Mouse (Mus musculus) MEL (cell line): ENCODE measurements around the gene Gstp3. TPM values are rescaled to one million over a fixed set of nuclear protein-coding genes. Genes with fewer than 3 reads are reported as not detected.

Experiments
- DNase-seq: peaks from one replicate; pipeline ENCODE4 v3.0.0; 2011; ENCODE audit warnings: low read depth, low spot score
- H3K27ac ChIP-seq: 2 replicates; pipeline ENCODE4 v1.5.1; 2012; ENCODE audit warnings: low read depth, mild to moderate bottlenecking, control low read depth, low read length, moderate library complexity; ENCODE audit not compliant: control insufficient read depth
- H3K27me3 ChIP-seq, 2 experiments: fragments of 150-350 bp in 1 of 2; sonication (generic) in 1 of 2; 2 replicates each; pipeline ENCODE4 v1.6.1; 2012; ENCODE audit warnings: low read length in 2 of 2, mild to moderate bottlenecking in 2 of 2, improper control_type of control experiment in 1 of 2, moderate library complexity in 1 of 2; ENCODE audit not compliant: insufficient read depth in 2 of 2, control insufficient read depth in 1 of 2
- H3K36me3 ChIP-seq, 2 experiments: 2 replicates each; pipeline ENCODE4 v1.6.1; 2012 to 2014; ENCODE audit warnings: low read length in 2 of 2, improper control_type of control experiment in 1 of 2, inconsistent platforms in 1 of 2, mild to moderate bottlenecking in 1 of 2; ENCODE audit not compliant: insufficient read depth in 2 of 2, control insufficient read depth in 1 of 2
- H3K4me1 ChIP-seq, 2 experiments: fragments of 150-350 bp in 1 of 2; sonication (generic) in 1 of 2; 2 replicates each; pipeline ENCODE4 v1.6.1; 2012; ENCODE audit warnings: low read length in 2 of 2, improper control_type of control experiment in 1 of 2, mild to moderate bottlenecking in 1 of 2; ENCODE audit not compliant: insufficient read depth in 2 of 2, control insufficient read depth in 1 of 2
- H3K4me3 ChIP-seq, 2 experiments: fragments of 150-350 bp in 1 of 2; sonication (generic) in 1 of 2; 2 replicates each; pipeline ENCODE4 v1.5.1; 2012; ENCODE audit warnings: low read depth in 2 of 2, low read length in 2 of 2, mild to moderate bottlenecking in 2 of 2, moderate library complexity in 2 of 2, control low read depth in 1 of 2, improper control_type of control experiment in 1 of 2; ENCODE audit not compliant: control insufficient read depth in 1 of 2, insufficient read depth in 1 of 2
- H3K79me2 ChIP-seq: 2 replicates; pipeline ENCODE4 v1.6.1; 2012; ENCODE audit warnings: mild to moderate bottlenecking, low read length, moderate library complexity; ENCODE audit not compliant: control insufficient read depth, poor library complexity, insufficient read depth
- H3K9ac ChIP-seq: 2 replicates; pipeline ENCODE4 v1.6.1; 2012; ENCODE audit warnings: low read depth, mild to moderate bottlenecking, control low read depth, low read length, moderate library complexity; ENCODE audit not compliant: control insufficient read depth, poor library complexity, severe bottlenecking
- H3K9me3 ChIP-seq: fragments of 150-350 bp; sonication (generic); replicated peaks from 2 replicates; pipeline ENCODE4 v1.6.1; 2012; ENCODE audit warnings: mild to moderate bottlenecking, low read length, improper control_type of control experiment, moderate library complexity; ENCODE audit not compliant: insufficient read depth
- BHLHE40 ChIP-seq: IDR thresholded peaks from 2 replicates; pipeline ENCODE4 v1.6.1; 2012; ENCODE audit warnings: low read depth, mild to moderate bottlenecking, inconsistent platforms, low read length, improper control_type of control experiment, borderline replicate concordance
- E2F4 ChIP-seq: IDR thresholded peaks from 2 replicates; pipeline ENCODE4 v1.6.1; 2011; ENCODE audit warnings: low read depth, low read length, improper control_type of control experiment, borderline replicate concordance
- ELF1 ChIP-seq: IDR thresholded peaks from 2 replicates; pipeline ENCODE4 v1.6.1; 2014; ENCODE audit warnings: low read depth, mild to moderate bottlenecking, inconsistent platforms, low read length, improper control_type of control experiment, moderate library complexity
- HCFC1 ChIP-seq: IDR thresholded peaks from 2 replicates; pipeline ENCODE4 v1.6.1; 2012; ENCODE audit warnings: low read depth, mild to moderate bottlenecking, inconsistent platforms, low read length, improper control_type of control experiment, moderate library complexity
- JUND ChIP-seq: IDR thresholded peaks from 2 replicates; pipeline ENCODE4 v1.6.1; 2011; ENCODE audit warnings: low read depth, mild to moderate bottlenecking, improper control_type of control experiment, low read length
- KAT2A ChIP-seq: conservative IDR thresholded peaks from 2 replicates; pipeline ENCODE4 v1.6.1; 2012; ENCODE audit warnings: low read depth, low read length, improper control_type of control experiment, inconsistent platforms
- MAFK ChIP-seq: IDR thresholded peaks from 2 replicates; pipeline ENCODE4 v1.6.1; 2011; ENCODE audit warnings: low read depth, mild to moderate bottlenecking, low read length, improper control_type of control experiment, borderline replicate concordance
- MAX ChIP-seq: IDR thresholded peaks from 2 replicates; pipeline ENCODE4 v1.6.1; 2011; ENCODE audit warnings: low read length, improper control_type of control experiment
- MXI1 ChIP-seq: IDR thresholded peaks from 2 replicates; pipeline ENCODE4 v1.6.1; 2011; ENCODE audit warnings: mild to moderate bottlenecking, low read depth, low read length, improper control_type of control experiment
- MYB ChIP-seq: IDR thresholded peaks from 2 replicates; pipeline ENCODE4 v1.6.1; 2011; ENCODE audit warnings: mild to moderate bottlenecking, low read depth, low read length, improper control_type of control experiment
- POLR2A ChIP-seq, 2 experiments: IDR thresholded peaks; 2 replicates each; pipeline ENCODE4 v1.6.1; 2011 to 2012; ENCODE audit warnings: low read length in 2 of 2, mild to moderate bottlenecking in 2 of 2, control low read depth in 1 of 2, improper control_type of control experiment in 1 of 2, low read depth in 1 of 2, moderate library complexity in 1 of 2; ENCODE audit not compliant: control insufficient read depth in 1 of 2, insufficient read depth in 1 of 2, poor library complexity in 1 of 2
- POLR2AphosphoS5 ChIP-seq: IDR thresholded peaks from 2 replicates; pipeline ENCODE4 v1.6.1; 2012; ENCODE audit warnings: low read depth, borderline replicate concordance, mild to moderate bottlenecking, inconsistent platforms, low read length, moderate library complexity, mixed read lengths
- RCOR1 ChIP-seq: IDR thresholded peaks from 2 replicates; pipeline ENCODE4 v1.6.1; 2012; ENCODE audit warnings: low read depth, mild to moderate bottlenecking, inconsistent platforms, low read length, improper control_type of control experiment
- SIN3A ChIP-seq: IDR thresholded peaks from 2 replicates; pipeline ENCODE4 v1.6.1; 2012; ENCODE audit warnings: low read length, improper control_type of control experiment, inconsistent platforms
- SMC3 ChIP-seq: IDR thresholded peaks from 2 replicates; pipeline ENCODE4 v1.6.1; 2011; ENCODE audit warnings: low read depth, low read length, improper control_type of control experiment
- TAL1 ChIP-seq: IDR thresholded peaks from 2 replicates; pipeline ENCODE4 v1.6.1; 2012; ENCODE audit warnings: mild to moderate bottlenecking, inconsistent platforms, low read length, moderate library complexity, mixed read lengths
- TCF12 ChIP-seq: IDR thresholded peaks from 2 replicates; pipeline ENCODE4 v1.6.1; 2014; ENCODE audit warnings: low read depth, mild to moderate bottlenecking, inconsistent platforms, low read length, improper control_type of control experiment, moderate library complexity
- UBTF ChIP-seq: IDR thresholded peaks from 2 replicates; pipeline ENCODE4 v1.6.1; 2012; ENCODE audit warnings: low read depth, mild to moderate bottlenecking, inconsistent platforms, low read length, improper control_type of control experiment, moderate library complexity, borderline replicate concordance; ENCODE audit not compliant: insufficient read depth
- USF1 ChIP-seq: IDR thresholded peaks from 2 replicates; pipeline ENCODE4 v1.6.1; 2014; ENCODE audit warnings: low read depth, mild to moderate bottlenecking, inconsistent platforms, low read length, improper control_type of control experiment, moderate library complexity
- ZKSCAN1 ChIP-seq: IDR thresholded peaks from 2 replicates; pipeline ENCODE4 v1.6.1; 2012; ENCODE audit warnings: low read depth, mild to moderate bottlenecking, inconsistent platforms, low read length, improper control_type of control experiment, moderate library complexity
- polyA plus RNA-seq, 2 experiments: library from polyadenylated mRNA; stranded (reverse) in 1 of 2; unstranded in 1 of 2; fragments of >175 nt in 1 of 2; fragments of >200 nt in 1 of 2; gene quantifications; 2 replicates each; pipeline versions ENCODE4 v1.2.1 to v1.2.4; 2012; ENCODE audit warnings: low replicate concordance in 2 of 2, low read depth in 1 of 2; ENCODE audit not compliant: insufficient read length in 2 of 2, insufficient read depth in 1 of 2, missing spikeins in 1 of 2
- total RNA-seq: library from RNA; depleted of rRNA; stranded (reverse); fragments of 300-350 nt; gene quantifications from 2 replicates; pipeline ENCODE4 v1.2.3, GENCODE M21; 2012

Gene Gstp3
- total and polyA plus RNA-seq, 3 experiments, result 0.84 TPM; not detected in 2

GRCm38 (mm10) chr19:4033298-4033697, 26.1 kb downstream of the Gstp3 start:
- TF ChIP-seq MAFK (no peak), E2F4 (no peak), ELF1 (no peak), TCF12 (no peak), USF1 (no peak), SMC3 (no peak), POLR2AphosphoS5 (no peak), MYB (no peak)

GRCm38 (mm10) chr19:4032668-4033067, 26.7 kb downstream of the Gstp3 start:
- Histone ChIP-seq H3K9me3 (no peaks in the 10 kb centered on the region), H3K4me3 (no peak overlapping the region), H3K27ac (no peak overlapping the region), H3K9ac (no peak overlapping the region), H3K79me2 (peaks cover 4% of the 10 kb centered on the region), H3K4me1 (peaks cover 0 to 8% of the 10 kb centered on the region in 2 experiments; a peak in 2 of 4 replicates), H3K36me3 (peaks cover 0 to 2% of the 10 kb centered on the region in 2 experiments; a peak in 1 of 4 replicates), H3K27me3 (no peaks in the 10 kb centered on the region)
- TF ChIP-seq RCOR1 (no peak), SMC3 (no peak)
- no peak for DNase-seq

More at GRCm38 (mm10) chr19:4033298-4033697, 26.1 kb downstream of the Gstp3 start:
- Histone ChIP-seq H3K27ac (no peak overlapping the region), H3K27me3 (no peaks in the 10 kb centered on the region), H3K4me3 (no peak overlapping the region), H3K4me1 (peaks cover 0 to 8% of the 10 kb centered on the region in 2 experiments; a peak in 2 of 4 replicates), H3K36me3 (peaks cover 0 to 2% of the 10 kb centered on the region in 2 experiments; a peak in 2 of 4 replicates), H3K79me2 (peaks cover 4% of the 10 kb centered on the region), H3K9ac (no peak overlapping the region), H3K9me3 (no peaks in the 10 kb centered on the region)
- DNase-seq, result no peak

GRCm38 (mm10) chr19:4027576-4027975, 31.8 kb downstream of the Gstp3 start:
- no peaks in the 10 kb centered on the region for H3K4me1 ChIP-seq
- no peaks in the 10 kb centered on the region for H3K27me3 ChIP-seq
- no peaks in the 10 kb centered on the region for H3K9me3 ChIP-seq
- DNase-seq, result no peak
- no peak overlapping the region for H3K9ac ChIP-seq
- TF ChIP-seq KAT2A (no peak), HCFC1 (no peak), MAX (no peak), POLR2A (IDR thresholded peaks at IDR 0.05; ENCODE audit: control insufficient read depth in 1 of 2, insufficient read depth in 1 of 2, low read depth in 1 of 2, low read length in 2 of 2, poor library complexity in 1 of 2) (no peak), MYB (no peak), MAFK (no peak), BHLHE40 (no peak), RCOR1 (no peak), MXI1 (no peak), UBTF (no peak), SIN3A (no peak), JUND (no peak), TAL1 (no peak), E2F4 (no peak), ZKSCAN1 (no peak)
- TF ChIP-seq, all 39 proteins: peak for 0
- H3K27ac ChIP-seq, result no peak overlapping the region
- no peak overlapping the region for H3K4me3 ChIP-seq
- H3K36me3 ChIP-seq, result no peaks in the 10 kb centered on the region
- H3K79me2 ChIP-seq, result no peaks in the 10 kb centered on the region
